ENCODE assay signal across 39 mouse cellular contexts in genomic region chr16:97499450-97499849, GRCm38 (mm10). TPM values are rescaled to one million over a fixed set of nuclear protein-coding genes. Genes with fewer than 3 reads are reported as not detected.
"Had no signal": no experiment of that assay in that cellular context is flagged by ENCODE, and none has a peak within 500 bp of the region (broad histone marks: within the 10 kb centered on the region; RNA-seq: fewer than 3 reads in every experiment).

No protein-coding gene starts in this region.

- H3K27ac ChIP-seq: gastrocnemius, adult 2 months; heart, embryonic 10.5 days; hindbrain, embryonic 10.5 days; hindbrain, embryonic 12.5 days; hindbrain, embryonic 14.5 days; kidney, embryonic 15.5 days; kidney, postnatal 0 days; limb, embryonic 13.5 days; limb, embryonic 15.5 days; liver, embryonic 12.5 days had no signal

- H3K36me3 ChIP-seq: heart, embryonic 10.5 days; heart, embryonic 12.5 days; hindbrain, embryonic 10.5 days; hindbrain, embryonic 12.5 days; kidney, embryonic 15.5 days; limb, embryonic 13.5 days; limb, embryonic 15.5 days; liver, embryonic 12.5 days had no signal

- H3K9ac ChIP-seq: heart, embryonic 12.5 days; hindbrain, embryonic 12.5 days; hindbrain, embryonic 14.5 days; kidney, embryonic 15.5 days; limb, embryonic 13.5 days; limb, embryonic 15.5 days; liver, embryonic 12.5 days had no signal

- H3K4me2 ChIP-seq: heart, embryonic 12.5 days; hindbrain, embryonic 12.5 days; hindbrain, embryonic 14.5 days; kidney, embryonic 15.5 days; limb, embryonic 13.5 days; limb, embryonic 15.5 days; liver, embryonic 12.5 days had no signal

- DNase-seq: gastrocnemius, adult 2 months; gastrocnemius, postnatal 10 days; gastrocnemius, postnatal 25 days; heart, adult 18-20 months; heart, postnatal 10 days; heart, postnatal 4 days; kidney, adult 11 months; kidney, adult 2 months; kidney, adult 9 months; kidney, postnatal 14 days; kidney, postnatal 36 days; layer of hippocampus, adult 9-11 months; layer of hippocampus, postnatal 36 days; left cerebral cortex, postnatal 4 days had no signal

- H3K4me1 ChIP-seq: heart, embryonic 10.5 days; heart, embryonic 12.5 days; hindbrain, embryonic 10.5 days; hindbrain, embryonic 12.5 days; kidney, embryonic 15.5 days; limb, embryonic 13.5 days; limb, embryonic 15.5 days; liver, embryonic 12.5 days had no signal

- H3K4me3 ChIP-seq: gastrocnemius, adult 2 months; heart, embryonic 10.5 days; heart, embryonic 12.5 days; hindbrain, embryonic 10.5 days; hindbrain, embryonic 12.5 days; kidney, embryonic 15.5 days; limb, embryonic 13.5 days; limb, embryonic 15.5 days; liver, embryonic 12.5 days had no signal

- H3K27me3 ChIP-seq: hindbrain, embryonic 12.5 days; kidney, embryonic 15.5 days; limb, embryonic 13.5 days; limb, embryonic 15.5 days; liver, embryonic 12.5 days had no signal

- ATAC-seq: hindbrain, embryonic 16.5 days; inflammation-experienced regulatory T-cells, adult 6 months; liver, embryonic 12.5 days had no signal

- H3K9me3 ChIP-seq: heart, embryonic 10.5 days; heart, embryonic 12.5 days; hindbrain, embryonic 10.5 days; hindbrain, embryonic 12.5 days; kidney, embryonic 15.5 days; limb, embryonic 13.5 days; limb, embryonic 15.5 days; liver, embryonic 12.5 days had no signal

RNA-seq across cellular contexts. Expression of gene Fam3b, which starts 15.2 kb away (rescaled TPM):
- total RNA-seq: gastrocnemius, adult 2 months; gastrocnemius, postnatal 10 days; gastrocnemius, postnatal 25 days; gastrocnemius, postnatal 4 days; granulocyte monocyte progenitor cell, adult 5-6 weeks; heart, adult 18-20 months; heart, adult 8-10 months; heart, postnatal 10 days; heart, postnatal 25 days; heart, postnatal 4 days; layer of hippocampus, adult 18-20 months; layer of hippocampus, adult 8-10 months; layer of hippocampus, postnatal 14 days; layer of hippocampus, postnatal 36 days; left cerebral cortex, adult 18-20 months; left cerebral cortex, adult 8-10 months; left cerebral cortex, postnatal 25 days; left cerebral cortex, postnatal 4 days had no signal
- polyA plus RNA-seq: heart, embryonic 10.5 days; heart, embryonic 12.5 days; heart, embryonic 14.5 days; hindbrain, embryonic 10.5 days; hindbrain, embryonic 12.5 days; hindbrain, embryonic 14.5 days; hindbrain, embryonic 16.5 days; kidney, adult 2 months; kidney, embryonic 15.5 days; kidney, postnatal 0 days; limb, embryonic 11.5 days; limb, embryonic 13.5 days; liver, adult 2 months; liver, embryonic 12.5 days had no signal

RNA-seq across cellular contexts. Expression of gene Mx1, which starts 36.7 kb away (rescaled TPM):
- polyA plus RNA-seq: heart, embryonic 10.5 days; heart, embryonic 12.5 days; hindbrain, embryonic 10.5 days; hindbrain, embryonic 14.5 days had no signal
